Mouse (Mus musculus) hindbrain, embryonic 11.5 days (tissue): Measurements from ENCODE around the gene Smchd1. TPM values are rescaled to one million over a fixed set of nuclear protein-coding genes. Genes with fewer than 3 reads are reported as not detected.
A peak's percentile ranks its signal among the peaks of the same experiment; 100 is the strongest.

ENCODE experiments used
- ATAC-seq: fragments of 200-750 bp; cut with Nextera tagmentation; 2 replicates; pipeline ENCODE4 v1.8.0; 2017; ENCODE audit warnings: mild to moderate bottlenecking, moderate TSS enrichment, moderate library complexity; ENCODE audit not compliant: low FRiP score
- DNase-seq: peaks from one replicate; pipeline ENCODE4 v3.0.0-alpha.2; 2015; ENCODE audit warnings: low spot score
- H3K27ac ChIP-seq: fragments of 300-500 bp; sonication (generic); 2 replicates; pipeline ENCODE4 v1.5.1; 2014; ENCODE audit warnings: mild to moderate bottlenecking, low read depth, low read length
- H3K27me3 ChIP-seq: fragments of 300-500 bp; sonication (generic); 2 replicates; pipeline ENCODE4 v1.6.1; 2014; ENCODE audit warnings: mild to moderate bottlenecking, low read length, moderate library complexity, mixed read lengths; ENCODE audit not compliant: control insufficient read depth, insufficient read depth
- H3K36me3 ChIP-seq: fragments of 300-500 bp; sonication (generic); 2 replicates; pipeline ENCODE4 v1.6.1; 2014; ENCODE audit warnings: mild to moderate bottlenecking, low read length, moderate library complexity, mixed read lengths; ENCODE audit not compliant: control insufficient read depth, insufficient read depth
- H3K4me1 ChIP-seq: fragments of 300-500 bp; sonication (generic); replicated peaks from 2 replicates; pipeline ENCODE4 v1.6.1; 2014; ENCODE audit warnings: low read length, mixed read lengths; ENCODE audit not compliant: control insufficient read depth, insufficient read depth
- H3K4me2 ChIP-seq: fragments of 300-500 bp; sonication (generic); replicated peaks from 2 replicates; pipeline ENCODE4 v1.6.1; 2014; ENCODE audit warnings: mild to moderate bottlenecking, low read depth, low read length
- H3K4me3 ChIP-seq: fragments of 300-500 bp; sonication (generic); 2 replicates; pipeline ENCODE4 v1.5.1; 2014; ENCODE audit warnings: low read depth, low read length
- H3K9ac ChIP-seq: fragments of 300-500 bp; sonication (generic); 2 replicates; pipeline ENCODE4 v1.6.1; 2014; ENCODE audit warnings: low read depth, low read length
- H3K9me3 ChIP-seq: fragments of 300-500 bp; sonication (generic); 2 replicates; pipeline ENCODE4 v1.6.1; 2016; ENCODE audit warnings: low read length; ENCODE audit not compliant: control insufficient read depth
- WGBS: fragments of 180-500 bp; shearing (Covaris S2); extraction: QIAGEN DNeasy Blood & Tissue Kit; methylation state at CpG from one replicate; pipeline ENCODE4 v1.1.7; 2014; 5-methylcytosine and 5-hydroxymethylcytosine counted together
- polyA plus RNA-seq: library from polyadenylated mRNA; unstranded; fragments of >200 nt; fragmentation: Nextera tagmentation; extraction: Ambion mirVana; gene quantifications from 2 replicates; pipeline ENCODE4 v1.2.1, GENCODE M21; 2014

Gene Smchd1
- 70.9 and 91.1 TPM in 2 replicates for polyA plus RNA-seq

DNA sequence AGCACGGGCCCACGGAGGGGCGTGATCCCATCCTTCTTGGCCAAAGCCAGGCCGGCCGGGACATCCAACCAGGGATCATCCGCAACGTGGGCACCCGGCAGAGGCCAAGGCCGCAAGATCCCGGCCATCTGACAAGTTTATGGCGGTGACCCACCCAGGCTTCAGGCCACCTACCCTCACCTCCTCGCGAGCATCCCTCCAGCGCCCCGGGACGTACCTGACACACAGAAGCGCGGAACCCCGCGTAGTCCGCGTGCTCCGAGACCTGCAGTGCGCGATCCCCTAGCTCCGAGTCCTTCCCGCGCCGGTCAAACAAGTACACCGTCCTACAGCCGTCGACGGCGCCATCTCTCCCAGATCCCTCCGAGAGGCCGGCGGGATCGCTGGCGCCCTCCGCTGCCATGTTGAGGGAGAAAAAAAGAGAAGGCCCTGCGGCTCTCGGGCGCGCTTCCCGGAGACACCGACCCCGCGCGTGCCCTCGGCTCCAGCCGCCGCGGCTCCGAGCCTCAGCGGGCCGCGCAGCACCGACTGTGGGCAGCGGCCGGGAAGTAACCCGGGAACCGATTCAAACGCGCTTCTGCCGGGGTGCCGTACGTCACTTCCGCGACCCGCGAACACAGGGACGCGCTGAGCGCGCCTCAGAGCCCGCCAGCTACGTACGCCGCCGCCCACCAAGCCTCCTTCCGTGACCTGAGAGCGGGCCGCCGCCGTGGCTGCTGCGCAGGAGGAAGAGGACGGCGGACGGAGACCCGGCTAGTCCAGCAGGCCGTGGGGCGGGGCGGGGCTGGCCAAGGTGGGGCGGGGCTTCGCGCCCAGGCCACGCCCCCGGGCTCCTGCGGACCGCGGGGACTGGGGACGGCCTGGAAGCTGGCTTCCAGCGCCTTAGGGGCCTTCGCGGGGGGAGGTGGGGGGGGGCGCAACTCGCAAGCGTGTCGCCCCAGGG lies at the start of gene Smchd1:
Gene Smchd1, minus strand, starts transcription at position 582 of the 943 bp plus-strand sequence.
- under 1% methylated on average over 91 of the region's 109 CpGs for WGBS
- ATAC-seq, result peak; percentile 98

DNA sequence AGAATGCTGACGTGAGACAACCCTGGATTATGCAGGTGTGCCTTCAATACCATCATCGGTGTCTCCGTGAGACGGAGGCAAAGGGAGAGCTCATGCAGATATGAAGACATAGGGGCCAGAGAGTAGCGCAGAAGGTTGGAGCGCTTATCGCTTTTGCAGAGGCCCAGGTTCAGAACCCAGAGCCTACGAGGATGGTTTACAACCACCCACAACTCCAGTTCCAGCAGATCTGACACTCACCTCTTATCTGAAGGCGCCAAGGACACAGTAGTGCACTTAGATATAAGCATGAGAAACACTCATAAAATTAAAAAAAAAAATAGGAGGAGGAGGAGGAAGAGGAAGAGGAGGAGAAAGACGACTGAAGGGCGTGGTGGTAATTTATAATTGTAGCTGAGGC lies 35.2 kb upstream of the Smchd1 start:
- WGBS, result 97% methylated on average over 11 of the region's 11 CpGs
- H3K4me3 ChIP-seq, result no peak overlapping the region
- H3K4me1 ChIP-seq, result no peaks in the 10 kb centered on the region
- H3K27me3 ChIP-seq, result no peaks in the 10 kb centered on the region
- ATAC-seq, result no peak
- 0 out of 2 replicates have a peak, but pooled peaks cover 5% of the 10 kb centered on the region for H3K36me3 ChIP-seq
- H3K4me2 ChIP-seq, result no peak overlapping the region
- no peak overlapping the region for H3K27ac ChIP-seq
- H3K9ac ChIP-seq, result no peak overlapping the region
- no peaks in the 10 kb centered on the region for H3K9me3 ChIP-seq
- DNase-seq, result no peak

More for the DNA sequence above, at the start of gene Smchd1:
- no peaks in the 10 kb centered on the region for H3K27me3 ChIP-seq
- no peaks in the 10 kb centered on the region for H3K9me3 ChIP-seq
- H3K4me1 ChIP-seq, result 0 out of 2 replicates have a peak, but pooled peaks cover 2% of the 10 kb centered on the region
- H3K36me3 ChIP-seq, result no peaks in the 10 kb centered on the region
- H3K9ac ChIP-seq, result peak within 1 kb of the TSS; percentile 96
- peak; percentile 96 for DNase-seq
- peak within 1 kb of the TSS; percentile 97 for H3K27ac ChIP-seq
- H3K4me2 ChIP-seq, result peak within 1 kb of the TSS; percentile 56
- H3K4me3 ChIP-seq, result peak within 1 kb of the TSS; percentile 84

DNA sequence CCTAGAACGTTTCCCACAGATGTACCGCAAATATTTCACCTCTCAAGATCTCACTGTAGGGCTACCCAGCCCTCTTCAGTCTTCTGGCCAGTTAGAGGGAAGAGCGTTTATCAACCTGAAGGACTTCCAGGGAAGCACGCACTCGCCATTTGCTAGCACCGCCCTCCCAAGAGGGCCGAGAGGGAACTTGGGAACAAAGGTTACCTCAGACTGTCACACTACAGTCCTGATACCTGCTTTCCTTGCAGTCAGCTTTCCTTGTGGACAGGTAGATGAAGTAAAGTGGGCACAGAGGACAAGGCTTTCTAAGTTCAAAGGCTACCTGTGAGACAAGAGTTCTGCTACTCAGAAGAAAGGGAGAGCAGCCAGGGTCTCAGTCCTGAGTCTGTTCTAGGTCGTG lies 31.7 kb upstream of the Smchd1 start:
- Histone ChIP-seq H3K27ac (no peak overlapping the region), H3K4me3 (no peak overlapping the region), H3K36me3 (0 out of 2 replicates have a peak, but pooled peaks cover 5% of the 10 kb centered on the region), H3K9ac (no peak overlapping the region), H3K9me3 (no peaks in the 10 kb centered on the region), H3K4me2 (no peak overlapping the region), H3K27me3 (no peaks in the 10 kb centered on the region), H3K4me1 (no peaks in the 10 kb centered on the region)
- ATAC-seq (no peak), DNase-seq (no peak)
- WGBS, result 94% methylated on average over 8 of the region's 8 CpGs

DNA sequence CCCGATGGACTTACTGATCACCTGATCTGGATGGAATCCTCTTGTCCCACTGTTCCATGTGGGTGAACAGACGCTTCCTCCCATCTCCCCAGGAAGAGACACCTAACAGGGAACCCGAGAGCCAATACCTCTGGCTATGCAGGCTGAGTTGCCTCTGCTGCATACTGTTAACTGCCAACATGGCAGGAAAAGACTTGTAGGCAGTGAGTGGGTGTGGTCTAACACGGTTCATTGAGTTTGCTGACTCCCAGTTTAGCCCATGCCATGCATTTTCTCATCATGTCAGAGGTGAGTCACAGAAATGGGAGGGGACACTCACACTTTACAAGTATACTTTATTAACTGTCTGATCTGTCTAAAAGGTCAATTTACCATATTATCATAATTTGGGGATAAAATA lies 20.6 kb upstream of the Smchd1 start:
- no peak for DNase-seq
- H3K9me3 ChIP-seq, result no peaks in the 10 kb centered on the region
- no peak overlapping the region for H3K27ac ChIP-seq
- 95% methylated on average over 4 of the region's 4 CpGs for WGBS
- no peaks in the 10 kb centered on the region for H3K4me1 ChIP-seq
- ATAC-seq, result no peak
- no peak overlapping the region for H3K9ac ChIP-seq
- no peaks in the 10 kb centered on the region for H3K27me3 ChIP-seq
- H3K4me2 ChIP-seq, result no peak overlapping the region
- 0 out of 2 replicates have a peak, but pooled peaks cover 3% of the 10 kb centered on the region for H3K36me3 ChIP-seq
- no peak overlapping the region for H3K4me3 ChIP-seq

DNA sequence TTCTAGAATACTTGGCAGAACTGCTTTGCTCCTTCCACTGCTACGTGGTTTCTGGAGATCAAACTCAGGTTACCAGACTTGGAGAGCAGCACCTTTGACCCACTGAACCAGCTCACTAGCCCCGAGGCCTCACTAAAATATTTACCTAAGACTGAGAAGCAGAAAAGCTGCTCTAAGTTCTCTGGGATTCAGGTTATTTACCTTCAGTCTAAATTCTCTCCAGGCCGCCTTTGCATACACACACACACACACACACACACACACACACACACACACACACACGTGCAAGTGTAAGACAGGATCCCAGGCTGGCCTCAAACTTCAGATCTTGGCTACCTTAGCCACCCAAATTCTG lies 16.2 kb upstream of the Smchd1 start:
- 63% methylated on average over 4 of the region's 4 CpGs for WGBS
- Histone ChIP-seq H3K4me1 (no peaks in the 10 kb centered on the region), H3K27me3 (no peaks in the 10 kb centered on the region), H3K27ac (no peak overlapping the region), H3K9ac (no peak overlapping the region), H3K36me3 (no peaks in the 10 kb centered on the region), H3K4me3 (no peak overlapping the region), H3K4me2 (no peak overlapping the region), H3K9me3 (no peaks in the 10 kb centered on the region)
- DNase-seq (no peak), ATAC-seq (no peak)

DNA sequence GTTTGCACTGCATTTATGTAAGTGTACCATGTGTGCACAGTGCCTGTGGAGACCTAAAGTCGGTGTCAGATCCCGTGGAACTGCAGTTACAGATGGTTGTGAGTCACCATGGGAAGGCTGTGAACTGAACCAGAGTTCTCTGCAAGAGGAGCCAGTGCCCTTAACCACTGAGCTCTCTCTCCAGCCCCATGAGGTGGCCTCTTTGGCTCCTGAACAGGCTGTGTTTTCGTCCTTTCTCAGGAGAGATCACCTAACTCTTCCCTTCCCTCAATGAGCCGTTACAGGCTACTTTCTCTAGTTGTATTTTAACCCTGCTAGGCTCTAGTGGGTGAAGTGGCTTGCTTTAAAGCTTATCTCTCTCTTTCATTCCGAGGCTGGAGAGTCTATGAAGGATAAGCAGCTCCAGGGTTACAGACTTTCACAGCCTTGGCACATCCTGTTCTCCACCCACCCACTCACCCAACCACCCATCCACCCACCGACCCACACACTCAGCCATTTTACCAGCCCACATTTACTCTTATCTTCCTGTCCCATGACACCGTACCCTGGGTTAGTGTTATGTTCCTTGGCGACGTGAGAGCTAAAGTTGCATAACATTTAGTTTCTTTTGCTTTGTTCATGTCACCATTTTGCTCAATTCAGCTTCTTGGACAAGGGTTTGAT lies 15.7 kb upstream of the Smchd1 start:
- WGBS, result 79% methylated on average over 9 of the region's 9 CpGs
- Histone ChIP-seq H3K9me3 (no peaks in the 10 kb centered on the region), H3K4me2 (no peak overlapping the region), H3K36me3 (no peaks in the 10 kb centered on the region), H3K27ac (no peak overlapping the region), H3K4me3 (no peak overlapping the region), H3K4me1 (no peaks in the 10 kb centered on the region), H3K27me3 (no peaks in the 10 kb centered on the region), H3K9ac (no peak overlapping the region)
- DNase-seq (no peak), ATAC-seq (no peak)

DNA sequence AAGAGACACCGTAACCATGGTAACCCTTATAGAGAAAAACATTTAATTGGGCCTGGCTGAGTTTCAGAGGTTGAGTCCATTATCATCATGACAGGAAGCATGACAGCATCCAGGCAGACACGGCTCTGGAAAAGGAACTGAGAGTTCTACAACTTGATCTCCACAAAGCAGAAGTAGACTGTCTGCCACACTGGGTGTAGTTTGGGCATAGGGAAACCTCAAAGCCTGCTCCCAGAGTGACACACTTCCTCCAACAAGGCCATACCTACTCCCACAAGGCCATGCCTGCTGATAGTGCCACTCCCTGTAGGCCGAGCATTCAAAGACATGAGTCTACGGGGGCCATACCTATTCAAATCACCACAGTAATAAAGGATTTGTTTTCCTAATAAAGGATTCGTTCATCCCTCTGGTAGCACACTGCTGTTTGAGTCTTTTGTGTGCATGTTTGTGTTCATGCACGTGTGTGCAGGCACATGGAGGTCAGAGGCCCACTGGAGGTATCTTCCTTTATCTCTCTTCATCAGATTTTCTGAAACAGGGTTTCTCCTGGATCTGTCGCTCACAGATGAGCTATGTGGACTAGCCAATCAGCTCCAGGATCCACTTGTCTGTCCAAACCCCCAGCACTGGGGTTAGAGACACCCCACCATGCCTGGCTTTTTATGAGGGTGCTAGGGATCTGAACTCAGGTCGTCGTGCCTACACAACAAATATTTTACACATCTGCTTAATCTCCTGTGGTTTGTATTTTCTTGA lies 14.7 kb upstream of the Smchd1 start:
- Histone ChIP-seq H3K9ac (no peak overlapping the region), H3K27me3 (no peaks in the 10 kb centered on the region), H3K27ac (no peak overlapping the region), H3K4me3 (no peak overlapping the region), H3K4me1 (no peaks in the 10 kb centered on the region), H3K4me2 (no peak overlapping the region), H3K36me3 (no peaks in the 10 kb centered on the region), H3K9me3 (no peaks in the 10 kb centered on the region)
- DNase-seq (no peak), ATAC-seq (no peak)
- WGBS, result 86% methylated on average over 9 of the region's 9 CpGs

DNA sequence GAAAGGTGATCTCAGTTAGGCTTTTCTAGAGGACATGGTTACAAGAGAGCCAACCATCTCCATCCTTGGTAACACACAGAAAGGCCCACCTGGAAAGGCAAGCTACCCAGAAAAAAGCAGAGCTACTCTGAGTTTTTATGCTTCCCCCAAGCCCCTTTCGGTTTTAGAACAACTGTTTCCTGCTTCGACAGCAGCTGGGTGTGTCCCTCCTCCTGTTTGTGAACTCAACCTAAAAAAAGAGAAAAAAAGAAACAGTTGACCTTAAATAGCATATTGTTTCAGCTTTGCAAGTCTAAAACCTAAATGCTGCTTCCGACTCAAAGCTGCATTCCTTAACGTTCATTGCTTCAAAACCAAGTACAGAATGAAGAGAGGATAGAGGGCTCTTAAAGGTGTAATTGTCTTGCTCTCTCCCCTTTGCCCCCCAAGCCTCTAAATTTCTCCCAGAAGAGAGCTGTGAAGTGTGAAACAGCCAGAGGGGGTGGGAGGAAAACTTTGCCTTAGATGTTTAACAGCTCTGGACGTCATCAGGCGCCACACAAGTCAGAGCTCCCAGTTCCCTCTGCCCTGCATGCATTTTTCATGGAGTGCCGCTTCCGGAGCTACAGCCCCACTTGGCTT lies 11.2 kb upstream of the Smchd1 start:
- Histone ChIP-seq H3K27ac (no peak overlapping the region), H3K27me3 (no peaks in the 10 kb centered on the region), H3K9me3 (no peaks in the 10 kb centered on the region), H3K9ac (no peak overlapping the region), H3K36me3 (no peaks in the 10 kb centered on the region), H3K4me2 (no peak overlapping the region), H3K4me1 (no peaks in the 10 kb centered on the region), H3K4me3 (no peak overlapping the region)
- ATAC-seq (no peak), DNase-seq (no peak)
- WGBS, result 56% methylated on average over 8 of the region's 8 CpGs
